Mouse (Mus musculus): ENCODE measurements at regions not wholly inside any gene's neighbourhood (a gene's known extent, or its start where the extent isn't known, plus 50 kb on each side); places are given as distances from the start of the nearest gene placed in this dataset.

GRCm38 (mm10) chr10:17372905-17373304 is 350.1 kb upstream of the Cited2 start:
- Histone ChIP-seq H3K27ac (replicated peaks) (no peak overlapping the region), H3K27me3 (no peaks in the 10 kb centered on the region), H3K9me3 (replicated peaks) (no peaks in the 10 kb centered on the region), H3K9ac (no peak overlapping the region), H3K4me2 (replicated peaks) (no peak overlapping the region), H3K36me3 (no peaks in the 10 kb centered on the region), H3K4me3 (replicated peaks) (no peak overlapping the region), H3K4me1 (no peaks in the 10 kb centered on the region)
- no peak for ATAC-seq (ENCODE audit: insufficient number of reproducible peaks, low FRiP score, low TSS enrichment, low read depth)
- WGBS: 68% methylated on average over 2 of the region's 2 CpGs

DNA sequence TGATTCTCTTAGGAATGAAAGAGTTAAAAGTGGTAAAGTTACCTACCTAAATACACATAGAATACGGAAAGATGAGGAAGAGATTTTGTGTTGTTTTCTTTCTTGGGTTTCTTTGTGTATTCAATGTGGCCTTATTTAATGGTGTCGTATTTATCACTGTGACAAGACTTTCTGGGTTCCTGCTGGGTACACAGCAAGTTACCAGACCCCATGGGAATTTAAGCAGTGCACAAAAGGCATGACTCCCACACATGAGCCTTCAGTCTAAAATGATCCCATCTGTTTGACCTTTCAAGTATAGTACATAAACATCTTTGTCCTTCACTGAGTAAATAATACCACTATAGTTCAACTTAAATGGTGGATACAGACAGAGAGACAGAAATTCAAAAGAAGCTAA is 349.0 kb upstream of the Cited2 start:
- Histone ChIP-seq H3K9ac (no peak overlapping the region), H3K4me2 (replicated peaks) (no peak overlapping the region), H3K36me3 (no peaks in the 10 kb centered on the region), H3K9me3 (replicated peaks) (no peaks in the 10 kb centered on the region), H3K4me3 (replicated peaks) (no peak overlapping the region), H3K27me3 (no peaks in the 10 kb centered on the region), H3K27ac (replicated peaks) (no peak overlapping the region), H3K4me1 (no peaks in the 10 kb centered on the region)
- 40% methylated on average over 2 of the region's 2 CpGs for WGBS
- no peak for ATAC-seq (ENCODE audit: insufficient number of reproducible peaks, low FRiP score, low TSS enrichment, low read depth)

DNA sequence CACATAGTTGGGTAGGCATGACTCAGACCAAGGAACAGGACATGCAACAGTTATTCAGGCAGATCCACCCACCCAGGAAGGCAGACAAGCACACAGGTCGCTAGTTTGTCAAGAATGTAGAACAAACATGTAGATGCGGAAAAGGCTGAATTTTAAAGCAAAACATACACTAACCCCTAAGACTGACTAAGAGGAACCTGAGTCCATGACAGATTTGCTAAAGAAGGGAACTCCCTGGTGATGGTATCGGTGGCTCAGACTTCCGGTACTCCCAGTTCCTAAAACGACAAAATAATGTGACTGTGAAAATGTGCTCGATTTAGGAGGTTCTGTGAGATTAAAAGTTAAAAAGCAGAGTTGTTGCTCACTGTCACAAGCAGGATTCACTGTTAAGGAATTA is 340.0 kb upstream of the Cited2 start:
- H3K4me1 ChIP-seq: no peaks in the 10 kb centered on the region
- no peak overlapping the region for H3K27ac ChIP-seq (replicated peaks)
- ATAC-seq (ENCODE audit: insufficient number of reproducible peaks, low FRiP score, low TSS enrichment, low read depth): no peak
- H3K9me3 ChIP-seq (replicated peaks): no peaks in the 10 kb centered on the region
- H3K4me2 ChIP-seq (replicated peaks): no peak overlapping the region
- H3K9ac ChIP-seq: no peak overlapping the region
- 75% methylated on average over 6 of the region's 6 CpGs for WGBS
- no peaks in the 10 kb centered on the region for H3K36me3 ChIP-seq
- H3K27me3 ChIP-seq: no peaks in the 10 kb centered on the region
- H3K4me3 ChIP-seq (replicated peaks): no peak overlapping the region

DNA sequence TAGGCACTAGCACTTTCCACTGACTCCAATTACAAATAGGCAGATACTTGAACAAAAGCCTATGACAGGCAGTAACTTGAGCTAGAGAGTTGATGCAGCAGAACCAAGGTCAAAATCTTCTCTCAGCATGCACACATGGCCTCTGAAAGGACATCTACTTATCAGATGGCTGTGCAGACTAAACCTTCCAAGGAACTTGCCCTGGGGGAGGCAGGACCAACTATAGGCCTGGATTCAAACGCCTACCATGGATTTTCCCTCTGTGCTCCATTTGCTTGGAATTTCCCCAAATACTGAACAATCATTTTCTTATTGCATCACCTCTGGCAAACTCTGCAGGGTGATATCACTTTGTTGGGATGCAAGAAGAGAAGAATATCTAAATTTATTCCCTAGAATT is 337.8 kb upstream of the Cited2 start:
- H3K4me3 ChIP-seq (replicated peaks): no peak overlapping the region
- ATAC-seq (ENCODE audit: insufficient number of reproducible peaks, low FRiP score, low TSS enrichment, low read depth): no peak
- no peak overlapping the region for H3K27ac ChIP-seq (replicated peaks)
- no peak overlapping the region for H3K4me2 ChIP-seq (replicated peaks)
- no peaks in the 10 kb centered on the region for H3K27me3 ChIP-seq
- no peak overlapping the region for H3K9ac ChIP-seq
- H3K36me3 ChIP-seq: no peaks in the 10 kb centered on the region
- H3K9me3 ChIP-seq (replicated peaks): no peaks in the 10 kb centered on the region
- H3K4me1 ChIP-seq: no peaks in the 10 kb centered on the region
- 18% methylated on average over 1 of the region's 1 CpGs for WGBS

GRCm38 (mm10) chr10:17387296-17387695 is 335.7 kb upstream of the Cited2 start:
- no peak overlapping the region for H3K4me3 ChIP-seq (replicated peaks)
- no peaks in the 10 kb centered on the region for H3K36me3 ChIP-seq
- no peaks in the 10 kb centered on the region for H3K9me3 ChIP-seq (replicated peaks)
- H3K27ac ChIP-seq (replicated peaks): no peak overlapping the region
- no peak overlapping the region for H3K9ac ChIP-seq
- H3K4me1 ChIP-seq: no peaks in the 10 kb centered on the region
- 72% methylated on average over 4 of the region's 4 CpGs for WGBS
- no peaks in the 10 kb centered on the region for H3K27me3 ChIP-seq
- H3K4me2 ChIP-seq (replicated peaks): no peak overlapping the region
- ATAC-seq (ENCODE audit: insufficient number of reproducible peaks, low FRiP score, low TSS enrichment, low read depth): no peak

- Histone ChIP-seq H3K4me3 (replicated peaks) (no peak overlapping the region), H3K4me1 (no peaks in the 10 kb centered on the region), H3K27ac (replicated peaks) (no peak overlapping the region), H3K27me3 (no peaks in the 10 kb centered on the region), H3K9me3 (replicated peaks) (no peaks in the 10 kb centered on the region), H3K36me3 (no peaks in the 10 kb centered on the region), H3K4me2 (replicated peaks) (no peak overlapping the region), H3K9ac (no peak overlapping the region)
- WGBS: 88% methylated on average over 8 of the region's 8 CpGs
- no peak for ATAC-seq (ENCODE audit: insufficient number of reproducible peaks, low FRiP score, low TSS enrichment, low read depth)
These were observed 327.4 kb upstream of the Cited2 start for GRCm38 (mm10) chr10:17395495-17396224.

GRCm38 (mm10) chr10:17403899-17404298 is 319.1 kb upstream of the Cited2 start:
- Histone ChIP-seq H3K4me1 (no peaks in the 10 kb centered on the region), H3K4me3 (replicated peaks) (no peak overlapping the region), H3K27me3 (no peaks in the 10 kb centered on the region), H3K27ac (replicated peaks) (no peak overlapping the region), H3K4me2 (replicated peaks) (no peak overlapping the region), H3K9me3 (replicated peaks) (no peaks in the 10 kb centered on the region), H3K36me3 (no peaks in the 10 kb centered on the region), H3K9ac (no peak overlapping the region)
- no peak for ATAC-seq (ENCODE audit: insufficient number of reproducible peaks, low FRiP score, low TSS enrichment, low read depth)

DNA sequence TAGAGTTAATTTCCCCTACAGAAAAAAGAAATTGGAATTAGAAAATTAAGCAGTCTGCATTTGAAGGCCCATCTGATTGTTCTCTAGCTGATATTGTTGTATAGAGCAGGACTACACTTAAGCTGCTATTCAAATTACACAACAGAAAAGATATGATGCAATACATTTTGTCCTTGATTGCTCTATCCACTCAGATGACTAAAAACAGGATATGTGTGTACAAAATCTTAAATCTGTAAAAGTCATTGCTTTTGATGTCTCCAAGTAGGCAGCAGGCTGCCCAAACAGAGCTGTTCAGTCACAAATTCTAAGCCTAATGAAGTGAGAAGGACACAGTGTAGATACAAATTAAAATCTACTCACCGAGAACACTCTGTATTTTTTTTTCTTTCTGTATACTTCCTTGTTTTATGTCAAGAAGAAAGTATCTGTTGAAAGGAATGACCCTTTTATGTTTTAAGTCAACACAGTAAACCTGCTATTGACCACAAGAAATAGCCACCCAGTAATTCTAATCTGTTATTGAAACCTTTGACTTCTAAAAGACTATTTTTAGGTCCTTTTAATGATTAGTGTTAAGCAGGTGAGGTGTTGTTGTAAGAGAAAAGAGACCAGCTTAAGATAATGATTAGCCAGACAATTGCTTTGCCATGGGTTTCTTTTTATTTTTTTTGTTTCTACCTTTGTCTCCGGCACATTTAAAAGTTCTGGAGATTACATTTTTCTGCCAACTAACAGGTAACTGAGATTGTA is 315.0 kb upstream of the Cited2 start:
- no peak for ATAC-seq (ENCODE audit: insufficient number of reproducible peaks, low FRiP score, low TSS enrichment, low read depth)
- H3K4me3 ChIP-seq (replicated peaks): no peak overlapping the region
- H3K36me3 ChIP-seq: no peaks in the 10 kb centered on the region
- no peak overlapping the region for H3K9ac ChIP-seq
- H3K27me3 ChIP-seq: no peaks in the 10 kb centered on the region
- 62% methylated on average over 2 of the region's 2 CpGs for WGBS
- H3K4me2 ChIP-seq (replicated peaks): no peak overlapping the region
- no peak overlapping the region for H3K27ac ChIP-seq (replicated peaks)
- H3K9me3 ChIP-seq (replicated peaks): no peaks in the 10 kb centered on the region
- H3K4me1 ChIP-seq: no peaks in the 10 kb centered on the region

- Histone ChIP-seq H3K4me3 (replicated peaks) (no peak overlapping the region), H3K36me3 (no peaks in the 10 kb centered on the region), H3K4me2 (replicated peaks) (no peak overlapping the region), H3K27me3 (no peaks in the 10 kb centered on the region), H3K27ac (replicated peaks) (no peak overlapping the region), H3K9me3 (replicated peaks) (no peaks in the 10 kb centered on the region), H3K9ac (no peak overlapping the region), H3K4me1 (no peaks in the 10 kb centered on the region)
- ATAC-seq (ENCODE audit: insufficient number of reproducible peaks, low FRiP score, low TSS enrichment, low read depth): no peak
- WGBS: 67% methylated on average over 1 of the region's 1 CpGs
These were observed 314.2 kb upstream of the Cited2 start for GRCm38 (mm10) chr10:17408781-17409180.

- Histone ChIP-seq H3K4me1 (no peaks in the 10 kb centered on the region), H3K9me3 (replicated peaks) (no peaks in the 10 kb centered on the region), H3K9ac (no peak overlapping the region), H3K27ac (replicated peaks) (no peak overlapping the region), H3K4me3 (replicated peaks) (no peak overlapping the region), H3K27me3 (no peaks in the 10 kb centered on the region), H3K4me2 (replicated peaks) (no peak overlapping the region), H3K36me3 (no peaks in the 10 kb centered on the region)
- WGBS: 68% methylated on average over 4 of the region's 4 CpGs
- ATAC-seq (ENCODE audit: insufficient number of reproducible peaks, low FRiP score, low TSS enrichment, low read depth): no peak
These were observed 311.6 kb upstream of the Cited2 start for GRCm38 (mm10) chr10:17411300-17411987.

- no peak for ATAC-seq (ENCODE audit: insufficient number of reproducible peaks, low FRiP score, low TSS enrichment, low read depth)
- no peaks in the 10 kb centered on the region for H3K36me3 ChIP-seq
- H3K27me3 ChIP-seq: no peaks in the 10 kb centered on the region
- no peak overlapping the region for H3K4me2 ChIP-seq (replicated peaks)
- H3K4me1 ChIP-seq: no peaks in the 10 kb centered on the region
- no peak overlapping the region for H3K9ac ChIP-seq
- H3K27ac ChIP-seq (replicated peaks): no peak overlapping the region
- no peak overlapping the region for H3K4me3 ChIP-seq (replicated peaks)
- 85% methylated on average over 3 of the region's 3 CpGs for WGBS
- no peaks in the 10 kb centered on the region for H3K9me3 ChIP-seq (replicated peaks)
These were observed 307.9 kb upstream of the Cited2 start for GRCm38 (mm10) chr10:17415112-17415511.
